Mouse (Mus musculus) limb, embryonic 15.5 days (tissue): ENCODE measurements at regions not wholly inside any gene's neighbourhood (a gene's known extent, or its start where the extent isn't known, plus 50 kb on each side); places are given as distances from the start of the nearest gene placed in this dataset.
A peak's percentile ranks its signal among the peaks of the same experiment; 100 is the strongest.

Experiments used
- ATAC-seq: fragments of 200-750 bp; cut with Nextera tagmentation; 2 replicates; pipeline ENCODE4 v1.8.0; 2017; ENCODE audit warnings: low read depth, moderate TSS enrichment; ENCODE audit not compliant: insufficient number of reproducible peaks, low FRiP score, low TSS enrichment
- H3K27ac ChIP-seq: fragments of 300-500 bp; sonication (generic); 2 replicates; pipeline ENCODE4 v1.5.1; 2015; ENCODE audit warnings: moderate library complexity, mild to moderate bottlenecking, inconsistent platforms
- H3K27me3 ChIP-seq: fragments of 300-500 bp; sonication (generic); 2 replicates; pipeline ENCODE4 v1.6.1; 2015; ENCODE audit warnings: inconsistent platforms
- H3K36me3 ChIP-seq: fragments of 300-500 bp; sonication (generic); 2 replicates; pipeline ENCODE4 v1.6.1; 2015; ENCODE audit warnings: inconsistent platforms
- H3K4me1 ChIP-seq: fragments of 300-500 bp; sonication (generic); 2 replicates; pipeline ENCODE4 v1.6.1; 2015; ENCODE audit warnings: inconsistent platforms
- H3K4me2 ChIP-seq: fragments of 300-500 bp; sonication (generic); 2 replicates; pipeline ENCODE4 v1.6.1; 2015; ENCODE audit warnings: mild to moderate bottlenecking, inconsistent platforms
- H3K4me3 ChIP-seq: fragments of 300-500 bp; sonication (generic); 2 replicates; pipeline ENCODE4 v1.5.1; 2015; ENCODE audit warnings: mild to moderate bottlenecking, inconsistent platforms
- H3K9ac ChIP-seq: fragments of 300-500 bp; sonication (generic); 2 replicates; pipeline ENCODE4 v1.6.1; 2015; ENCODE audit warnings: inconsistent platforms
- H3K9me3 ChIP-seq: fragments of 300-500 bp; sonication (generic); 2 replicates; pipeline ENCODE4 v1.6.1; 2016; ENCODE audit warnings: inconsistent platforms
- WGBS: fragments of 180-500 bp; shearing (Covaris S2); methylation state at CpG from one replicate; pipeline ENCODE4 v1.1.7; 2015; 5-methylcytosine and 5-hydroxymethylcytosine counted together

DNA sequence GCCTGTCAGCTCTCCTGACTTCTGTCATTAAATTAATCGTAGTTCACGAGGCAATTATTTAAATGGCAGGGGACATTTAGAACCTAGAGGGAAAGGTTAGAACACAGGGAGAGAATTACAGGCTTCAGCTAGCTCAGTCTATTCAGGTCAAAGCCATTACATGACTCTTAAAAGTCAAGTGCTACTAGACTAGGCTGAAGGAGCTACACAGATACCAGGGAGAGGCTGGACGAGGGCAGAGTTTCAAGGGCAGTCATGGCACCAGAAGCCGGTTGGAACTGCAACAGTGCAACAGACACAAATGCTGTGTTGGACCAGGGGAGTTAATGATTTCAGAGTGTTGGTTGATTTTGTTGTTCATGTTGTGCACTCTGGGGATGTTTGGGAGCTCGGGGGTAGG, 254.5 kb downstream of the Hhipl2 start:
- ATAC-seq: no peak
- Histone ChIP-seq H3K4me1 (peaks cover 6% of the 10 kb centered on the region; the same call in 1 of the 2 replicates), H3K9me3 (no peaks in the 10 kb centered on the region), H3K4me2 (no peak overlapping the region), H3K36me3 (no peaks in the 10 kb centered on the region), H3K27me3 (no peaks in the 10 kb centered on the region), H3K4me3 (no peak overlapping the region), H3K27ac (no peak overlapping the region), H3K9ac (no peak overlapping the region)
- WGBS: 80% methylated on average over 5 of the region's 5 CpGs

DNA sequence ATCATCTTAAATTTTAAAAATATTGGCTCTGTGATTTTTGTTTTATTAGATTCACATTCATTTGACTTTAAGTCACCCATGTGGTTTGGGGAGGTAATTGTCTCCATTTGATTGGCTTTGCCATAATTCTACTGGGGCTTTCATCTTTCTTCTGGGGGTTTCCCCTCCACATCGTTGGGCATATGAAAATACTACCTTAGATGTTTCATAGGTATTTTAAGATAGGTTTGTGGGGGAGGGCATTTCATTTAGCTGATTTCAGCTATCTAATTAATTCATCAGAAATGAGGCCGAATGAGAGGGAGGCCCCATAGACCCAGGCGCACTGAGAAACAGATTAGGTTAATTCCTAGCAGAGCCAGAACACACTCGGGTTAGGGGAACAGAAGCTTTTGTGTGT, 259.6 kb downstream of the Hhipl2 start:
- Histone ChIP-seq H3K4me2 (no peak overlapping the region), H3K9me3 (no peaks in the 10 kb centered on the region), H3K4me3 (no peak overlapping the region), H3K4me1 (peaks cover 8% of the 10 kb centered on the region), H3K27ac (no peak overlapping the region), H3K27me3 (no peaks in the 10 kb centered on the region), H3K36me3 (no peaks in the 10 kb centered on the region), H3K9ac (no peak overlapping the region)
- 74% methylated on average over 4 of the region's 4 CpGs for WGBS
- ATAC-seq: no peak

DNA sequence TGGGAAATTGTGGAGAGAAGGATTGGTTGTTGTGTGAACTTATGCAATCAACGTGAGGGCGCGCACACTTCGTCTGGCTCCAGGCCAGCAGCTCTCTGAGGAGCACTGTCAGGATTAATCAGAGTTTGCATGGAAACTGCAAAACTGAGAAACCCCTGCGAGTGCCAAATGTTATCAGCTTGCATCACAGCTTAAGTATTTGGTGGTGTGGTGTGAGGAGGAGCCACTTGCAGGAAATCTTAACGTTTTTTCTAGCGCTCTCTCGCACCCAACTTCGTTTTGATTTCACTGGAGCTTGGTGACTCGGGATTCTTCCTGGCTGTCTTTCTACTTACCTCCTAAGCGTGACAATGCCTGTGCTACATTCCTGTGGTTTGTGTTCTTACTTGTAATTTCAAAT, 261.9 kb downstream of the Hhipl2 start:
- no peak overlapping the region for H3K4me3 ChIP-seq
- no peaks in the 10 kb centered on the region for H3K27me3 ChIP-seq
- no peak for ATAC-seq
- H3K4me2 ChIP-seq: no peak overlapping the region
- H3K9me3 ChIP-seq: no peaks in the 10 kb centered on the region
- WGBS: 46% methylated on average over 11 of the region's 11 CpGs
- peaks cover 8% of the 10 kb centered on the region for H3K4me1 ChIP-seq
- peak overlapping the region; percentile 57 for H3K27ac ChIP-seq
- no peaks in the 10 kb centered on the region for H3K36me3 ChIP-seq
- H3K9ac ChIP-seq: no peak overlapping the region

DNA sequence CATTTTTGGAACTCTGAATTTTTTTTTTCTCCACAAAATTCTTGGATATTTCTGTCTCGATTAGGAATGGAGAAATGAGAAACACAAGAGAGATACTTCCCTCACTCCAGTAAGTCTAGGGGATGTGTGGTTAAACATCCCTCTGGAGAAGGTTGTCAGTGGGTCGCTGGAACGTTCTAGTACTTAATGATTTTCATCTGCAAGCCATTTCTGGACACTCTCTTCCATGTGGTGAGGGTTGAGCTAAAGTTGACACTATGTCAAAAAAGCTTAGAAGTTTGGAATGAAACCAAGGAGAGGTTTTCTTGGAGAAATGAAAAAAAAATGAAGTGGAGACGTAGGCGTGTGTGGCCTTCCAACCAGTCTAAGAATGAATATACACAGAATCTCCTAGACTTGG, 268.0 kb downstream of the Hhipl2 start:
- Histone ChIP-seq H3K9me3 (no peaks in the 10 kb centered on the region), H3K4me3 (no peak overlapping the region), H3K36me3 (no peaks in the 10 kb centered on the region), H3K4me2 (no peak overlapping the region), H3K27ac (no peak overlapping the region), H3K27me3 (no peaks in the 10 kb centered on the region), H3K9ac (no peak overlapping the region), H3K4me1 (no peaks in the 10 kb centered on the region)
- WGBS: 62% methylated on average over 5 of the region's 5 CpGs
- ATAC-seq: no peak

DNA sequence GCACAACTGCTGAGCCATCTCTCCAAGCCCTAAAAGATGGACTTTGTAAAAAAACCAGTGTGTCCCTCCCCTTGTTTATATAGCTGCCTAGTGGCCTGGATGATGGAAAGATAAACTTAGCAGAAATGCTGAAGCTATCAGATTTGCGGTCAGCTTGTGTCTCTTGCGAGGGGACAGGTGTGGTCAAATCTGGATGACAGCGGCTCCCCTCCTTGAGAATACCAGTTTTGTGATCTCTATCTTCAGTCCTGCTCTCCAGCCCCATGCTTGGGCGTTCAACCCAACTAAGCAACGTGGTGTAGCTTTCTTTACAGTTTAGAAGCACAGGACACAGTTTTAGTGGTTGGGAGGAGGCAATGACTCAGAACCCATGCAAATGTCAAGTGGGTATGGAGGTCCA, 274.7 kb downstream of the Hhipl2 start:
- Histone ChIP-seq H3K4me3 (no peak overlapping the region), H3K9me3 (no peaks in the 10 kb centered on the region), H3K27me3 (no peaks in the 10 kb centered on the region), H3K27ac (no peak overlapping the region), H3K36me3 (no peaks in the 10 kb centered on the region), H3K4me1 (no peaks in the 10 kb centered on the region), H3K4me2 (no peak overlapping the region), H3K9ac (no peak overlapping the region)
- 86% methylated on average over 5 of the region's 5 CpGs for WGBS
- ATAC-seq: no peak

DNA sequence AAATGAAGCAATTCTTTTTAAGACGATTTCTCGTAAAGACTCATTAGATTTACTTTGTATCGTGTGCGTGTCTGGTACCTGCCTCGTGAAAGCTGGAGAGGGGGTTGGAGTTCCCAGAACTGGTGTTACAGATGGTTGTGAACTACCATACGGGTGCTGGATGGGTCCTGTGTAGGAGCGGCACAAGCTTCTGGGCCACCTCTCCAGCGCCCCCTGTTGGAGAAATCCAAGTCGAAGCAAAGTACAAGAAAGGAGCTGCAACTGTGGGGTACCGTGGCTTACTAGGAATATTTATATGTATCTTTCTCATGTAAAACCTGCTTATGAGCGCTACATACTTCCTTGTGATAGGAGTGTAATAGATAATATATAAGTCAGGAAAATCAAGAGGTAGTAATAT, 281.3 kb downstream of the Hhipl2 start:
- no peak for ATAC-seq
- no peak overlapping the region for H3K4me2 ChIP-seq
- 82% methylated on average over 11 of the region's 11 CpGs for WGBS
- no peak overlapping the region for H3K9ac ChIP-seq
- H3K27ac ChIP-seq: no peak overlapping the region
- H3K9me3 ChIP-seq: no peaks in the 10 kb centered on the region
- no peak overlapping the region for H3K4me3 ChIP-seq
- H3K4me1 ChIP-seq: no peaks in the 10 kb centered on the region
- no peaks in the 10 kb centered on the region for H3K27me3 ChIP-seq
- no peaks in the 10 kb centered on the region for H3K36me3 ChIP-seq

DNA sequence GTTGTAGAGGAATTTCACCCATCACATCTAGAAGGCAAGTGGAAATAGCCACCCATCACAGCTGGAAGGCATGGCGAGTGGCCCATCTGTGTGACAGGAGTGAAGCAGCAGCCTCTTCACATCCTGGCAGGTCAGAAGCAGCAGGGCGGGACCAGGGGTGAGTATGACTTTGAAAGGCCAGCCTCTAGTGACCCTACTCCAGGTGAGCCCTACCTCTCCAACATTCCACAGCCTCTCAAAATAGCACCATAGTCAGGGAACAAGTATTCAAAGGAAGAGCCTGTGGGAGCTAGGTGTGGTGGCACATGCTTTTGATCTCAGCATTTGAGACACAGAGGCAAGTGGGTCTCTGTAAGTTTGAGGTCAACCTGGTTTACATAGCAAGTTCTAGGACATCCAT, 284.9 kb downstream of the Hhipl2 start:
- Histone ChIP-seq H3K27me3 (no peaks in the 10 kb centered on the region), H3K36me3 (no peaks in the 10 kb centered on the region), H3K9ac (no peak overlapping the region), H3K4me3 (no peak overlapping the region), H3K9me3 (no peaks in the 10 kb centered on the region), H3K27ac (no peak overlapping the region), H3K4me1 (0 out of 2 replicates have a peak, but pooled peaks cover 6% of the 10 kb centered on the region), H3K4me2 (no peak overlapping the region)
- ATAC-seq: no peak
- WGBS: 86% methylated on average over 2 of the region's 2 CpGs

DNA sequence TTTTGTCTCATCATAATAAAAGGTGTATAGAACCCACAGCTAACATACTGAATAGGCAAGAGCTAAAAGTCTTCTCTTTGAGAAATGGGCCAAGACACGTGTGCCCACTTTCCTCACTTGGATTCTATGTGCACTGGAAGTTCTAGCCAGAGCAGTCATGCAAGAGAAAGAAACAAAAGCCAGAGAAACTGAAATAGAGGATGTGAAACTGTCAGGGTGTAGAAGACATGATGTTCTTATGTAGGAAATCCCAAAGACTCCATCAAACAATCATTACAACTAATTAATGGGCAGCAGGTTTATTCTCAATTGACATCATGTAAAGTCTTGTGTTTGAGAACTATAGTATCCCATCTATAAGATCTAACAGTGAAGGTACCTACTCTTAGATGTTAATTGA, 294.9 kb downstream of the Hhipl2 start:
- Histone ChIP-seq H3K36me3 (no peaks in the 10 kb centered on the region), H3K27ac (no peak overlapping the region), H3K9me3 (no peaks in the 10 kb centered on the region), H3K27me3 (no peaks in the 10 kb centered on the region), H3K4me1 (no peaks in the 10 kb centered on the region), H3K4me3 (no peak overlapping the region), H3K9ac (no peak overlapping the region), H3K4me2 (no peak overlapping the region)
- WGBS: 65% methylated on average over 1 of the region's 1 CpGs
- no peak for ATAC-seq

DNA sequence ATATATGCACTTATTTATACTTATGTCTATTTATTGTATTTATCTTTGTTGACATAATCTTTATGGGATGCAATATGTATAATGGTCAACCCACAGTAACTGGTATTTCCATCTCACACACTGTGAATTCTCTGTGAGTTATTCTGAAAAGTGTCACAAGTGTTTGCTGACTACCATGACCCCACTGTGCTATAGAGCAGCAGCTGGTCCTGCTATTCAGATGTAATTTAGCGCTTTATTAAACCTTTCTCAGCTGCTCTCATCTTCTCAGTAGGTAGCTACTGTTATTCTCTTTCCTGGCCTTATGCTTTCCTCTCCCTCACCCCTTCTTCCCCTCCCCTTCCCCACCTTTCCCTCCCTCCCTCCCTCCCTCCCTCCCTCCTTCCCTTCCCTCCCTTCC, 296.0 kb upstream of the Dusp10 start:
- no peak for ATAC-seq
- Histone ChIP-seq H3K27ac (no peak overlapping the region), H3K36me3 (no peaks in the 10 kb centered on the region), H3K4me2 (no peak overlapping the region), H3K27me3 (no peaks in the 10 kb centered on the region), H3K4me1 (no peaks in the 10 kb centered on the region), H3K9me3 (no peaks in the 10 kb centered on the region), H3K9ac (no peak overlapping the region), H3K4me3 (no peak overlapping the region)
- WGBS: 95% methylated on average over 1 of the region's 1 CpGs

DNA sequence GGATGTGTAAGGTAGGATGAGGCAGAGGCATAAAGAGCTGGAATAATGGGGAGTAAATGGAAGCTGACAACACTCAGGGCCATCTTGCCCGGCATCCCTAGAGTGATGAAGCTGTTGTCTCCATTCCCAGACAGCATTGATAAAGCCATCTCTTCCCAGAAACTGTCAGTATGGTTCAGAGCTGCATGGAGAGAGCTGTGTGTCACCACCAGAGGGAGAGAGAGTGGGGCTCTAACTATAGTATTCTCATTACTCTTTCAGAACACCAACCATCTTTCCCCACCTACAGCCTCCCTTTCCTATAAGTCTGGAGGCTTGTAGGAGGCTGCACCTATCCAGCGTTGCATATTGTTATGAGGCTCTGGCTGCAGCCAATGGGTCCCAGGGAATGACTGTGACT, 264.0 kb upstream of the Dusp10 start:
- Histone ChIP-seq H3K4me1 (no peaks in the 10 kb centered on the region), H3K36me3 (no peaks in the 10 kb centered on the region), H3K27ac (no peak overlapping the region), H3K4me3 (no peak overlapping the region), H3K9ac (no peak overlapping the region), H3K9me3 (no peaks in the 10 kb centered on the region), H3K27me3 (no peaks in the 10 kb centered on the region), H3K4me2 (no peak overlapping the region)
- 77% methylated on average over 2 of the region's 2 CpGs for WGBS
- ATAC-seq: no peak

DNA sequence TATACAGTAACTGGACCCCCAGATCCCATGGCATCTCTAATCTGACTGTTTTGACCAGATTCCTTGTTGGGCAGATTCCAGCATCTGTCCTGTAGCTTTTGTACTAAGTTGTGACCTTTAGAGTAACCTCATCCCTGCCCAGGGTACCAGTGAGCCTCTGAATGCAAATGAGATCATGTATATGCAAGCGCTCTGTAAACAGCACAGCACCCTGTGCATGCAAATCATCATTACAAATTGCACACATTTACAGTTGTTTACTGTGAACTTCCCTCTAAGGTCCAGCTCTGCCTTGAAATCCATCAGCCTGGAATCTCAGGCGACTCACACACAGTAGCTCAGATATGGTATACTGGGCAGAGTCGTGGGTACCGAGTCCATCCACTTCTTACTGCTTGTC, 258.6 kb upstream of the Dusp10 start:
- no peak overlapping the region for H3K4me3 ChIP-seq
- H3K27me3 ChIP-seq: no peaks in the 10 kb centered on the region
- WGBS: 82% methylated on average over 4 of the region's 4 CpGs
- H3K36me3 ChIP-seq: no peaks in the 10 kb centered on the region
- no peak overlapping the region for H3K27ac ChIP-seq
- no peaks in the 10 kb centered on the region for H3K9me3 ChIP-seq
- H3K9ac ChIP-seq: no peak overlapping the region
- H3K4me1 ChIP-seq: no peaks in the 10 kb centered on the region
- no peak for ATAC-seq
- no peak overlapping the region for H3K4me2 ChIP-seq

DNA sequence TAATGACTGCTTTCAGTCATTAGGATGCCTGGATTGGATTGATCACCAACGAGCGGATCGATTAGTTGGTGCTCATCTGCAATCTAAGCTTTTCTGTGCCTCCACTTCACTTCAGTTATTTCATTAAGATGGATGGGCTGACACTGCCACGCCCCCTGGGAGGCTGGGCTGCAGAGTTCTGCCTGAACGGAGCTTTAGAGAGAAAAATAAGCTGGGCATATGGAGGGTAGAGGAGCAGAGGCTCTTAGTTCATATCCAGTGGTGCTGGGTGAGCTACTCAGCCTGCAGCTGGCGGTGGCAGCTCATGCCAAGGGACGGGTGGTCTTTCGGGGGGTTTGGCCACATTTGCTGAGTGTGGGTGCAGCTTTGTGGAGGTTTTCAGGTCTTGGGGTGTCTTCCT, 256.4 kb upstream of the Dusp10 start:
- 71% methylated on average over 8 of the region's 8 CpGs for WGBS

DNA sequence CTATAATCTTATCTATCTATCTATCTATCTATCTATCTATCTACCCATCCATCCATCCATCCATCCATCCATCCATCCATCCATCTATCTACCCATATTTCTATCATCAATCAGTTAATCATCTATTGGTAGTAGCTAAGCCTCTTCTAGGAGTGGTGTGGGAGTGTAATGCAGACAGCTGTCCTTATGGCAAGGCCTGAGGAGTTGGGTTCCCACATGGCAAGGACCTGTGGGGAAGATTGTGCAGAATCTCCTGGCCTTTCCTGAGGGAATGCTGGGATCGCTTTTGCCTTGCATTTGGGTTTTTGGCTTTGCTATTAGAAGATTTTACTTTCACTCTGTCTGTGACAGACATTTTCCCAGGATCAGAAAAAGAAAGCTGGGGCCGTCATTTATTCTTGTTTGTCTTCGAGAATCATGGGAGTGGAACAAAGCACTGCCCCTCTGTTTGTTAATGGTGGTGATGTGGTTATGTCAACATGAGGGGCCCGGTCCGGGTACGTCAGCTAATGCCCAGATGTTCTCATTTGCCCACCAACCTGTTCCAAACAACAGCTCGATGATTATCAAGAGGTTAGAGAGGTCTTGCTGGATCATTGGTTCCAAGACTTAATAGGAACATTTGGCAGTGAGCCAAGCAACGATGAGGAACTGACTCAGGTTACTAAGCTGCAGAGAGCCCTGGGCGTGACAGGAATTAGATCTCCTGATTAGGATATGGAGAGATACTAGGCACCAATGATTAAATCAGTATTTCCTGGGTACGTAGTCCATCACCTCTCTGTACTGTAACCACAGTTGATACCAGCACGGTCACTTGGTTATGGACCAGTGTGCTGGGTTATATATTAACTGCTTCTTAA, 249.0 kb upstream of the Dusp10 start:
- Histone ChIP-seq H3K9me3 (no peaks in the 10 kb centered on the region), H3K4me3 (no peak overlapping the region), H3K4me2 (no peak overlapping the region), H3K36me3 (no peaks in the 10 kb centered on the region), H3K27me3 (no peaks in the 10 kb centered on the region), H3K4me1 (no peaks in the 10 kb centered on the region), H3K27ac (no peak overlapping the region), H3K9ac (no peak overlapping the region)
- 59% methylated on average over 11 of the region's 11 CpGs for WGBS
- no peak for ATAC-seq

More for the DNA sequence above, 256.4 kb upstream of the Dusp10 start:
- Histone ChIP-seq H3K9me3 (no peaks in the 10 kb centered on the region), H3K4me1 (no peaks in the 10 kb centered on the region), H3K9ac (no peak overlapping the region), H3K27me3 (no peaks in the 10 kb centered on the region), H3K4me3 (no peak overlapping the region), H3K4me2 (no peak overlapping the region), H3K36me3 (no peaks in the 10 kb centered on the region), H3K27ac (no peak overlapping the region)
- ATAC-seq: no peak
